Mouse (Mus musculus): ENCODE data around the gene Bud31.

- TF ChIP-seq CTCF (IDR thresholded peaks at IDR 0.05; ENCODE audit: control insufficient read depth, insufficient read depth, insufficient replicate concordance, low read depth, low read length) (no peak), POLR2A (IDR thresholded peaks at IDR 0.05; ENCODE audit: control insufficient read depth, low read depth, low read length) (no peak)
Observed at GRCm38 (mm10) chr5:145189416-145189815, 49.3 kb downstream of the Bud31 start.
